27 mouse cellular contexts compared by ENCODE assay signal in genomic region chr10:67082531-67082930, GRCm38 (mm10).
"Had no signal": no experiment of that assay in that cellular context is flagged by ENCODE, and none has a peak within 500 bp of the region (broad histone marks: within the 10 kb centered on the region; RNA-seq: fewer than 3 reads in every experiment).

No protein-coding gene starts in this region.

- H3K9ac ChIP-seq: heart, embryonic 13.5 days; heart, embryonic 15.5 days; hindbrain, embryonic 13.5 days; hindbrain, embryonic 15.5 days; limb, embryonic 12.5 days; liver, embryonic 13.5 days; liver, embryonic 15.5 days; liver, postnatal 0 days had no signal

- H3K4me2 ChIP-seq: heart, embryonic 11.5 days; heart, embryonic 13.5 days; heart, embryonic 15.5 days; hindbrain, embryonic 13.5 days; hindbrain, embryonic 15.5 days; limb, embryonic 12.5 days; liver, embryonic 11.5 days; liver, embryonic 13.5 days; liver, embryonic 15.5 days had no signal

- DNase-seq: gastrocnemius, postnatal 14 days; gastrocnemius, postnatal 36 days; heart, adult 11 months; heart, adult 2 months; heart, postnatal 36 days; kidney, adult 11 months; kidney, adult 2 months; kidney, adult 9 months; kidney, postnatal 10 days; kidney, postnatal 25 days; kidney, postnatal 4 days; liver; liver, embryonic 13.5 days; liver, postnatal 0 days had no signal

- H3K4me3 ChIP-seq: heart, adult 2 months; heart, embryonic 13.5 days; heart, embryonic 15.5 days; hindbrain, embryonic 13.5 days; hindbrain, embryonic 15.5 days; layer of hippocampus, adult 2 months; left cerebral cortex, adult 2 months; limb, embryonic 10.5 days; limb, embryonic 12.5 days; liver, embryonic 13.5 days; liver, embryonic 15.5 days had no signal

- H3K36me3 ChIP-seq: heart, embryonic 13.5 days; heart, embryonic 15.5 days; hindbrain, embryonic 13.5 days; hindbrain, embryonic 15.5 days; limb, embryonic 12.5 days; liver, embryonic 13.5 days; liver, embryonic 15.5 days had no signal

- H3K9me3 ChIP-seq: heart, embryonic 13.5 days; heart, embryonic 15.5 days; hindbrain, embryonic 13.5 days; hindbrain, embryonic 15.5 days; limb, embryonic 10.5 days; limb, embryonic 12.5 days; liver, embryonic 13.5 days; liver, embryonic 15.5 days had no signal

- H3K27ac ChIP-seq: heart, adult 2 months; hindbrain, embryonic 13.5 days; hindbrain, embryonic 15.5 days; hindbrain, postnatal 0 days; layer of hippocampus, adult 2 months; left cerebral cortex, adult 2 months; limb, embryonic 12.5 days; liver, embryonic 13.5 days; liver, embryonic 15.5 days had no signal

- H3K27me3 ChIP-seq: heart, embryonic 13.5 days; heart, embryonic 15.5 days; hindbrain, embryonic 13.5 days; hindbrain, embryonic 15.5 days; liver, embryonic 13.5 days; liver, embryonic 15.5 days had no signal

- ATAC-seq: hindbrain, postnatal 0 days; intestine, embryonic 16.5 days; liver, postnatal 0 days had no signal
